Mouse (Mus musculus): Measurements from ENCODE around the gene Ptprk.

The Ptprk gene

GRCm38 (mm10) chr10:28112826-28113589 is 38.4 kb downstream of the Ptprk start:
- no peak for DNase-seq (ENCODE audit: low read depth in 2 of 2, low spot score in 2 of 2)

GRCm38 (mm10) chr10:28113879-28114278 is 39.3 kb downstream of the Ptprk start:
- DNase-seq (ENCODE audit: low read depth in 2 of 2, low spot score in 2 of 2): no peak

- no peak for DNase-seq (ENCODE audit: low read depth in 2 of 2, low spot score in 2 of 2)
Measured at GRCm38 (mm10) chr10:28116982-28117381, 42.4 kb downstream of the Ptprk start.

DNA sequence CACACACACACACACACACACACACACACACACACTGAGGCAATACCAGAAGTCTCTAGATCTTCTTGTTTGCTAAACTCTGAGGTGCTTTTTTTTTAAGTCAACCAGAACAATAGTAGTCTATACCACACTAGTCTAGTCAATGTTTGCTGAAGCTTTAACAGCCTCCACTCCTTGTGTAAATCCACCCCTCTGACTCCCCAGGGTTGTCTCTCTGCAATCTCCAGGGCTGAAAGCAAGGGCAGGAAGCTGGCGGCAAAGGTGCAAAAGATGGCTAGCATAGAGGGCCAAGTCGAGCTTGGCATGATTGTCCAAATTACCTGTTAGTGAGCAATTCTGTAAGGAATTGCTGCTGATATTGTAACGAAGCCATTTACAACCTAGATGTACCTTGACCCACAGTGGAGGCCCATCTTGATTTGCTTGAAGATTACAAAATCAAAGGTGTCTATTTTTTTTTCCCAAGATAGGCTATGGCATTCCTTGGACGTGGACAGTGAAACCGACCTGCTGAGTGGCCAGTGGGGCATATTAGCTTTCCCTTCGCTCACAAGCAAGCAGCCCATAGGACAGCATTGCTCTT is 44.3 kb downstream of the Ptprk start:
- no peak for DNase-seq (ENCODE audit: low read depth in 2 of 2, low spot score in 2 of 2)

- DNase-seq (ENCODE audit: low read depth in 2 of 2, low spot score in 2 of 2): no peak
Measured at GRCm38 (mm10) chr10:28123881-28124280, 49.3 kb downstream of the Ptprk start.

GRCm38 (mm10) chr10:28128011-28128410 is 53.4 kb downstream of the Ptprk start:
- DNase-seq (ENCODE audit: low read depth in 2 of 2, low spot score in 2 of 2): no peak

DNA sequence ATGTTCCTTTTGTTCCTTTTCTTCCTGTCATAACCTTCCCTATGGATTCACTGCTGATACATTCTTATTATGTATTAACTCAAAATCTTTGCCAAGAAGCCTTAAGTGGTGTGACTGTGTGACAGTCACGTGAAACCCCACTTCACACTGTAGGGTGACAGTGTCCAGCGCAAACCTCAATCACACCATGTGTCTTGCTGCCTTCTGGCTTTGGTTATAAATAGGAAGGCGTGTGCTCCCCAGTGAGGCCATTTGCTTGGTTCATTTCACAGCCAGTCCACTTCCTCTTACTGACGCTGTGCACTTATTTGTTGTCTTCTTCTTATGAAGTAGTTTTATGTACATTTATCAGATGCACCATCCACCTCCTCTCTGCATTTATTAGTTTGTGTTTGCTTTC is 53.8 kb downstream of the Ptprk start:
- no peak for DNase-seq (ENCODE audit: low read depth in 2 of 2, low spot score in 2 of 2)

GRCm38 (mm10) chr10:28130422-28130821 is 55.8 kb downstream of the Ptprk start:
- DNase-seq (ENCODE audit: low read depth in 2 of 2, low spot score in 2 of 2): no peak

GRCm38 (mm10) chr10:28133770-28134169 is 59.1 kb downstream of the Ptprk start:
- no peak for DNase-seq (ENCODE audit: low read depth in 2 of 2, low spot score in 2 of 2)

DNA sequence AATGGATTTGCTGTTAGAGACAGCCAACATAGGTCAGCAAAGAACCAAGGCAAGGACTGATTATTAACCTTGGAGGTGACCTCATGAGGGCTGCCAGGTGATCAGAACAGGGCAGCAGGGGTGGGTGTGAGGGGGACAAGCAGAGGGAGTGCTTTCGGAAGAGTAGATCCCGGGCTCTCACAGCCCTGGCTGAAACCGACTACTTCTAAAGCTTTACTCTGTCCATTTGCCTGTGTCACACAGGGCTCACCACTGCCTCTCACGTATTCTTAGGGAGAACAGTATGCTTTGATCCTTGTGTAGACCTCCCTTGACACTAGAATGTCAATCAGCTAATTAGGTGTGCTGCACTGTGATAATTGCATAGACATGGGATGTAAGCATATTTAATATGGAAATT is 63.8 kb downstream of the Ptprk start:
- DNase-seq (ENCODE audit: low read depth in 2 of 2, low spot score in 2 of 2): no peak

DNA sequence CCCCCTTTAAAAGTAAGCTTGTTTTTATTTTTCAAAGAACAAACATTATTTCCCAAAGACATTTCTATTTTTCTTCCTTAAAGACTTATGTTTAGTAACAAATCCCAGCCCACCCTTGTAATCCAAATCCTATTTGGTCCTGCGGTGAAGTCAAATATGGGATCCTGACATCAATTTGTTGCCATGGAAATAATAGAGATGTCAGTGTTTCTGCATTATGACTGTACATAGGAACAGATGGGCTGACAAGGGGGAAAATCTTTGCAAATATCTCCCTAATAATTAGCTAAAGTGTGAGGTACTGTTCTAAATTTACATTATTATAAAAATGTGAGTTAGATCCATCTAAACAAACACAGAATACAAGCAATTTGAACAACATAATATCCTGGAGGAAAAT is 69.8 kb downstream of the Ptprk start:
- DNase-seq (ENCODE audit: low read depth in 2 of 2, low spot score in 2 of 2): no peak

DNA sequence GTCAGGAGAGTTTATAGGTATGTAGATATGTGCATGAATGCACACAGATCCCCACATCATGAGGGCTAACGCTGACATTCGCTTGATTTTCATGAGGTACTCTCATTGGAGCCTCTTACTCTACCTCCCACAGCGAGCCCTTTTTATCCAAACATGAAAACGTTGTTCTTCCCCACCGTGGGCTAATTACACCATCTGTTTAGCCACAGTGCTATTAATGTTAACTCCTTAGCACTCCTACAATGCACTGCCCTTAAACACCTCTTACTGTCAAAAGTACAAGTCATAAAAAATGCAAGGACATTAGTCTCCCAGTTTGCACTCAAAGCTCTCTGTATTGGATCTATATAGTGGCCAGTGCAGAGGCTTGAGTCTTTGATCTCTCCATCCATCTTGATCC is 70.7 kb downstream of the Ptprk start:
- no peak for DNase-seq (ENCODE audit: low read depth in 2 of 2, low spot score in 2 of 2)

- DNase-seq (ENCODE audit: low read depth in 2 of 2, low spot score in 2 of 2): no peak
Measured at GRCm38 (mm10) chr10:28155688-28156685, 81.4 kb downstream of the Ptprk start.

DNA sequence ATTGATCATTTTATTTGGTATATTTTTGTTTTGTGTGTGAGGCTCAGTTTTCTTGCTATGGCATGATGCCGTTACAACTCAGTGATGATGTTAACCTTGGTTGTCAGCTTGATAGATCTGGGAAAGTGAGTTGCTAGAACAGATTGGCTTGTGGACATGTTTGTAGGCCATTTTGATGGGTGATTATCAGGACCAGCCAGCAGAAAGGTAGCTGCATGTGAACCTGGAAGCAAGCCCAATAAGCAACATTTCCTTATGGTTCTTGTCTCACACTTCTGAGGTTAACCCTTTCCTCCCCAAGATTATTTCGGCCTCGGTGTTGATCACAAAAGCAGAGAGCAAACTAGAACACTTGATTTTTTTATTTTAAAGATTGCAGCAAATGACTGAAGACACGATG is 85.1 kb downstream of the Ptprk start:
- no peak for DNase-seq (ENCODE audit: low read depth in 2 of 2, low spot score in 2 of 2)

DNA sequence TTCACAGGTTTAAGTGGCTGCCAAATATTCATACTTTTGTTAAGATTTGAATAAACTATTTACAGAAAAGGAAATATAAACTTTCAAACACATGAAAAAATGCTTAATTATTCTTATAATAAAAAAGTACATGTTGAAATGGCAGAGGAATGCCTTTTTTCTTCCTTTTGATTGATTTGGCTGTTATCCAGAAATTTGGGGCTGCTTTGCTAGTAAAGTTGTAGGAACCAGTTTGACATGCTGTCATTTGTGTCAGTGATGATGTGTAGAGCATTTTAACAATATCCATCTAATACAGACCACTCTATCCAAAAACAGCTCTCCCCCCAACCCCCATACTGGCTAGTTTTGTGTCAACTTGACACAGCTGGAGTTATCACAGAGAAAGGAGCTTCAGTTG is 86.7 kb downstream of the Ptprk start:
- DNase-seq (ENCODE audit: low read depth in 2 of 2, low spot score in 2 of 2): no peak

- DNase-seq (ENCODE audit: low read depth in 2 of 2, low spot score in 2 of 2): no peak
Measured at GRCm38 (mm10) chr10:28164250-28164649, 89.6 kb downstream of the Ptprk start.

- no peak for DNase-seq (ENCODE audit: low read depth in 2 of 2, low spot score in 2 of 2)
Measured at GRCm38 (mm10) chr10:28164746-28165145, 90.1 kb downstream of the Ptprk start.

DNA sequence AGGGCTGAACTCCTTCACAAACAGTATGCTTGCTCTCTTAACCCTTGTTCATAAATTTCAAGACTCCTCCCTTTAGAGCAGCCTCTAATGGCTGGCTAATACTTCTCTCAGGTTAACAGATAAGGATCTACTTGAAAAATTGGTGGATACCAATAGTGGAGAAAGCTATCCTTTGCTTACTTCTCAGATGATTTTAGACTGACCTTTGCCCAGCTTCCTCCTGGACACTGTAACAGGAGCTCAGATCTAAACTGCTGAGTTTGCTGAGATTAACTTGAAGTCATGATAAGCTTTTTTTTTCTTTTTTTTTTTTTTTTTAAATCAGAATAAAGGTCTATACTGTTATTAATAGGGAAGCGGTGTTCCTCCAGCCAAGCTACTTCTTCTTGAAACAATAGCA is 92.0 kb downstream of the Ptprk start:
- DNase-seq (ENCODE audit: low read depth in 2 of 2, low spot score in 2 of 2): no peak

DNA sequence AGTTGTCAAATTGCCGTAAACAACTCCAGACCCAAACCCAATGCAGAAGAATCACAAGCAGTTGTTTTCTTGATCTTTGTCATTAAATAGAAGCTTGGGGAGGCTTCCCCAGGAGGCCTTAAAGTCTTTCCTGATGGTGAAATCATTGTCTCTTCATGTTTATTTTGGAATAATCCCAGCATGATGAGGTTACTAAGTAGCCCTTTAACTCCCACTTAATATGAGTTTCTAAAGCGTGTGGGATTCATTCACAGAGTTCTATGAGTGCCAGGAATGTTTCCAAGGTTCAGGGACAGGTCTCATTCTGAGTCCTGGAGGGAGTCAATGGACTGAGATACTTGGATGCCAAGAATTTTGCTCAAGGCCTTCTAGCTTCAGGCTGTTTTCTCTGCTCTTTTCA is 92.5 kb downstream of the Ptprk start:
- DNase-seq (ENCODE audit: low read depth in 2 of 2, low spot score in 2 of 2): no peak

DNA sequence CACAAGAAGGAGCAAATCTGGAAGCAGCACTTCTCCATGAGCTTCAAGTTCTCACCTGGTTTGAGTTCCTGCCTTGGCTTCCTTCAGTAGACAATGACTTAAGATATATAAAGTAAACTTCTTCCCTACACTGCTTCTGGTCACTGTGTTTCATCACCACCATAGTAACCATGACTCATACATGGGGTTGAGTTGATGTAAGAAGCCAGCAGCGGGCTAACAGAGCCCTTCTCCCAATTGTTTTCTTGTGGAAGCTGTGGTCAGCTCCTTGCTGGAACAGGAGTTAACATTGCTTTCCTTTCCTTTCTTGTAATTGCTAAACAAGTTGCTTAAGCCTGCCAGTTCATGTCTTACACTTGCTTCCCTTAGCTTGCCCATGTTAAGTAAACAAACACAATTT is 96.6 kb downstream of the Ptprk start:
- no peak for DNase-seq (ENCODE audit: low read depth in 2 of 2, low spot score in 2 of 2)

- DNase-seq (ENCODE audit: low read depth in 2 of 2, low spot score in 2 of 2): no peak
Measured at GRCm38 (mm10) chr10:28178876-28179275, 104.3 kb downstream of the Ptprk start.

GRCm38 (mm10) chr10:28182081-28182480 is 107.5 kb downstream of the Ptprk start:
- no peak for DNase-seq (ENCODE audit: low read depth in 2 of 2, low spot score in 2 of 2)
